Mouse (Mus musculus): Measurements from ENCODE around the gene Dlg4. TPM values are rescaled to one million over a fixed set of nuclear protein-coding genes. Genes with fewer than 3 reads are reported as not detected.

Gene Dlg4
- polyA plus RNA-seq, 1 experiment from 2014 or later: 24.9 TPM

- H3K9ac ChIP-seq: no peak overlapping the region
- no peak overlapping the region for H3K4me2 ChIP-seq
- no peak overlapping the region for H3K27ac ChIP-seq
- no peak overlapping the region for H3K4me3 ChIP-seq (replicated peaks)
- peaks cover 5% of the 10 kb centered on the region; the same call in 1 of the 2 replicates for H3K4me1 ChIP-seq
- H3K27me3 ChIP-seq: no peaks in the 10 kb centered on the region
- 92% methylated on average over 7 of the region's 7 CpGs for WGBS
- peaks cover 77% of the 10 kb centered on the region for H3K36me3 ChIP-seq (replicated peaks)
- H3K9me3 ChIP-seq: no peaks in the 10 kb centered on the region
- no peak for ATAC-seq (ENCODE audit: low FRiP score)
These were observed 23.4 kb downstream of the Dlg4 start for GRCm38 (mm10) chr11:70040184-70040583.

GRCm38 (mm10) chr11:70042309-70043085 is 25.8 kb downstream of the Dlg4 start:
- Histone ChIP-seq H3K9ac (no peak overlapping the region), H3K4me2 (no peak overlapping the region), H3K36me3 (replicated peaks) (peaks cover 77% of the 10 kb centered on the region), H3K27ac (no peak overlapping the region), H3K4me3 (replicated peaks) (no peak overlapping the region), H3K9me3 (no peaks in the 10 kb centered on the region), H3K27me3 (no peaks in the 10 kb centered on the region), H3K4me1 (peaks cover 5% of the 10 kb centered on the region; the same call in 1 of the 2 replicates)
- ATAC-seq (ENCODE audit: low FRiP score): no peak
- WGBS: 89% methylated on average over 23 of the region's 23 CpGs

- Histone ChIP-seq H3K27me3 (no peaks in the 10 kb centered on the region), H3K27ac (peak overlapping the region; percentile 36; the same call in 1 of the 2 replicates), H3K4me3 (replicated peaks) (no peak overlapping the region), H3K9me3 (no peaks in the 10 kb centered on the region), H3K9ac (0 out of 2 replicates have a peak overlapping the region, but pooled peaks have one; percentile 17), H3K4me1 (peaks cover 5% of the 10 kb centered on the region; the same call in 1 of the 2 replicates), H3K4me2 (no peak overlapping the region), H3K36me3 (replicated peaks) (peaks cover 67% of the 10 kb centered on the region)
- WGBS: 92% methylated on average over 7 of the region's 7 CpGs
- no peak for ATAC-seq (ENCODE audit: low FRiP score)
These were observed 26.9 kb downstream of the Dlg4 start for GRCm38 (mm10) chr11:70043665-70044064.

- Histone ChIP-seq H3K27me3 (no peaks in the 10 kb centered on the region; the same call in 1 of the 2 replicates), H3K4me1 (peaks cover 5% of the 10 kb centered on the region; the same call in 1 of the 2 replicates), H3K4me2 (no peak overlapping the region), H3K9ac (no peak overlapping the region), H3K4me3 (replicated peaks) (no peak overlapping the region), H3K27ac (peak overlapping the region; percentile 16; the same call in 1 of the 2 replicates), H3K36me3 (replicated peaks) (peaks cover 51% of the 10 kb centered on the region), H3K9me3 (no peaks in the 10 kb centered on the region)
- WGBS: 36% methylated on average over 9 of the region's 9 CpGs
- no peak for ATAC-seq (ENCODE audit: low FRiP score)
These were observed 28.7 kb downstream of the Dlg4 start for GRCm38 (mm10) chr11:70045435-70045834.

- H3K4me3 ChIP-seq (replicated peaks): no peak overlapping the region
- WGBS: 73% methylated on average over 6 of the region's 6 CpGs
- peaks cover 12% of the 10 kb centered on the region for H3K36me3 ChIP-seq (replicated peaks)
- ATAC-seq (ENCODE audit: low FRiP score): no peak
- H3K9me3 ChIP-seq: no peaks in the 10 kb centered on the region
- no peak overlapping the region for H3K27ac ChIP-seq
- no peak overlapping the region for H3K9ac ChIP-seq
- H3K4me2 ChIP-seq: no peak overlapping the region
- peaks cover 3% of the 10 kb centered on the region; the same call in 1 of the 2 replicates for H3K4me1 ChIP-seq
- no peaks in the 10 kb centered on the region; the same call in 1 of the 2 replicates for H3K27me3 ChIP-seq
These were observed 32.6 kb downstream of the Dlg4 start for GRCm38 (mm10) chr11:70049366-70049765.

- Histone ChIP-seq H3K9ac (no peak overlapping the region), H3K4me2 (no peak overlapping the region), H3K27ac (no peak overlapping the region), H3K9me3 (no peaks in the 10 kb centered on the region), H3K36me3 (replicated peaks) (peaks cover 7% of the 10 kb centered on the region), H3K27me3 (no peaks in the 10 kb centered on the region; the same call in 1 of the 2 replicates), H3K4me3 (replicated peaks) (no peak overlapping the region), H3K4me1 (no peaks in the 10 kb centered on the region; the same call in 1 of the 2 replicates)
- no peak for ATAC-seq (ENCODE audit: low FRiP score)
- WGBS: 68% methylated on average over 10 of the region's 10 CpGs
These were observed 33.1 kb downstream of the Dlg4 start for GRCm38 (mm10) chr11:70049816-70050215.

GRCm38 (mm10) chr11:70053156-70053555 is 36.4 kb downstream of the Dlg4 start:
- H3K9ac ChIP-seq: no peak overlapping the region
- peaks cover 10% of the 10 kb centered on the region for H3K4me1 ChIP-seq
- 78% methylated on average over 7 of the region's 7 CpGs for WGBS
- no peaks in the 10 kb centered on the region for H3K36me3 ChIP-seq (replicated peaks)
- no peaks in the 10 kb centered on the region for H3K9me3 ChIP-seq
- no peak overlapping the region for H3K4me3 ChIP-seq (replicated peaks)
- no peak overlapping the region for H3K27ac ChIP-seq
- ATAC-seq (ENCODE audit: low FRiP score): no peak
- H3K4me2 ChIP-seq: no peak overlapping the region
- no peaks in the 10 kb centered on the region; the same call in 1 of the 2 replicates for H3K27me3 ChIP-seq

GRCm38 (mm10) chr11:70053898-70054570 is 37.3 kb downstream of the Dlg4 start, which contains the start of gene Asgr1:
Asgr1 (plus strand) TSS chr11:70054085.
- H3K4me1 ChIP-seq: peaks cover 10% of the 10 kb centered on the region
- H3K27ac ChIP-seq: no peak within 1 kb of the TSS
- no peak within 1 kb of the TSS for H3K4me3 ChIP-seq (replicated peaks)
- WGBS: 91% methylated on average over 10 of the region's 10 CpGs
- no peak within 1 kb of the TSS for H3K9ac ChIP-seq
- no peaks in the 10 kb centered on the region; the same call in 1 of the 2 replicates for H3K27me3 ChIP-seq
- ATAC-seq (ENCODE audit: low FRiP score): no peak
- H3K4me2 ChIP-seq: no peak within 1 kb of the TSS
- H3K36me3 ChIP-seq (replicated peaks): no peaks in the 10 kb centered on the region
- H3K9me3 ChIP-seq: no peaks in the 10 kb centered on the region

DNA sequence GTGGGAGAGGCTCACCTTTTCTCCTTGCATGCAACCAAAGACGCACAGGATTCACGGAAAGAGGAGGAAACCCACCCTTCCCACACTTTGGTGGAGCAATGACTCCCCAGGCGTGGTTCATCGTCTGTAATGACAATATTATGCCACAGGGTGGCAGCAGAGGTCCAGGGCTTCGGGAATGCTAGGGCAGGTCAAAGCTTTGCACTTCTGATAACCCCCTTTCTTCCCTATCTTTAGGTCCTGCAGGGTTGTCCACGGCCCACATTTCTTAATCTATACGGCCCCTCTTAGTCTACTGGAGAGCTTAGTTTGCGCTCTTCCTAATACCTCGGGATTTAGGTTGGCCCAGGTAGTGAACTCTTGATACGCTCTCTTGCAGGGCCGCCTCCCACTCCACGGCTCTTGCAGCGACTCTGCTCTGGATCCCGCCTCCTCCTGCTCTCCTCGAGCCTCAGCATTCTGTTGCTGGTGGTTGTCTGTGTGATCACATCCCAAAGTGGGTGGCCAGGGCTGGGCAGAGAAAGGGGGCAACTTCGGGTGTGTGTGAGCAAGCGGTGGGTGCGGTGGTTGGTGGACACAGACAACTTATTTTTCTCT is 39.0 kb downstream of the Dlg4 start:
- no peak overlapping the region for H3K4me3 ChIP-seq (replicated peaks)
- H3K36me3 ChIP-seq (replicated peaks): no peaks in the 10 kb centered on the region
- H3K27ac ChIP-seq: no peak overlapping the region
- WGBS: 29% methylated on average over 17 of the region's 18 CpGs
- H3K4me1 ChIP-seq: peaks cover 10% of the 10 kb centered on the region
- no peak overlapping the region for H3K9ac ChIP-seq
- H3K9me3 ChIP-seq: no peaks in the 10 kb centered on the region
- ATAC-seq (ENCODE audit: low FRiP score): no peak; the same call in 1 of the 2 replicates
- no peaks in the 10 kb centered on the region for H3K27me3 ChIP-seq
- H3K4me2 ChIP-seq: peak overlapping the region; percentile 29

GRCm38 (mm10) chr11:70057805-70058204 is 41.1 kb downstream of the Dlg4 start:
- Histone ChIP-seq H3K36me3 (replicated peaks) (no peaks in the 10 kb centered on the region), H3K4me3 (replicated peaks) (no peak overlapping the region), H3K27ac (no peak overlapping the region), H3K27me3 (no peaks in the 10 kb centered on the region), H3K9ac (no peak overlapping the region), H3K9me3 (no peaks in the 10 kb centered on the region), H3K4me2 (no peak overlapping the region), H3K4me1 (peaks cover 10% of the 10 kb centered on the region)
- WGBS: 85% methylated on average over 9 of the region's 9 CpGs
- no peak for ATAC-seq (ENCODE audit: low FRiP score)

DNA sequence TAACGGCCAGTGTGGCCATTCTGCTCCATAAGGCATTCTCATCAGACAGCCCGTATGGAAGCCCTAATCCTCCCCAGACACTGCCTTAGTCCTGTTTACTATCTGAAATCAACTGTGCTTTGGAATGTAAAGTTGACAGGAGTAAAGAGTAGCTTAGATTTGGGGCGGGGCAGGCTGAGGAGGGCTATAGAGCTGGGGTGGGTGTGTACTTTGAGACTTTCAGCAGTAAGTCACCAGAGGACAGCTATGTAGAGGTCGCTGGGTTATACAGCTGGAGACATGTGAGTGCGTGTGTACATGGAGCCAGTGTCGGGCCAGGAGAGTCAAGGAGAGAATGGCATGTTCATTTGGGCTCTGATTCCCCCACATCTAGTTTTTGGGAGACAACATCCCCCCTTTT is 43.2 kb downstream of the Dlg4 start:
- Histone ChIP-seq H3K9ac (no peak overlapping the region), H3K9me3 (no peaks in the 10 kb centered on the region), H3K4me2 (no peak overlapping the region), H3K27me3 (no peaks in the 10 kb centered on the region), H3K27ac (no peak overlapping the region), H3K36me3 (replicated peaks) (no peaks in the 10 kb centered on the region), H3K4me3 (replicated peaks) (no peak overlapping the region), H3K4me1 (peaks cover 10% of the 10 kb centered on the region)
- 68% methylated on average over 6 of the region's 6 CpGs for WGBS
- no peak for ATAC-seq (ENCODE audit: low FRiP score)

DNA sequence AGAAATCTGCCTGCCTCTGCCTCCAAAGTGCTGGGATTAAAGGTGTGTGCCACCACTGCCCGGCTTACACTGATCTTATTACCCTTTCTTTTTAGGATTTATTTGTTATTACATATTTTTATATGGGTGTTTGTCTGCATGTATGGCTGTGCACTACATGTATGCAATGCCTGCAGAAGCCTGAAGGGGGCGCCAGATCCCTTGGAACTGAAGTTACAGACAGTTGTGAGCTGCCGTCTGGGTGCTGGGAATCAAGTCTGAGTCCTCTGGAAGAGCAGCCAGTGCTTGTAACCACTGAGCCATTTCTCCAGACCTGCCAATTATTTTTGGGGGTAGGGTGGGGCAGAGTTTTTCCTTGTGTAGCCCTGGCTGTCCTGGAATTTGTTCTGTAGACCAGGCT is 46.3 kb downstream of the Dlg4 start:
- H3K9ac ChIP-seq: no peak overlapping the region
- 70% methylated on average over 3 of the region's 3 CpGs for WGBS
- H3K4me1 ChIP-seq: peaks cover 4% of the 10 kb centered on the region; the same call in 1 of the 2 replicates
- no peak overlapping the region for H3K4me2 ChIP-seq
- H3K9me3 ChIP-seq: no peaks in the 10 kb centered on the region
- no peaks in the 10 kb centered on the region for H3K36me3 ChIP-seq (replicated peaks)
- H3K4me3 ChIP-seq (replicated peaks): no peak overlapping the region
- H3K27ac ChIP-seq: no peak overlapping the region
- ATAC-seq (ENCODE audit: low FRiP score): no peak
- H3K27me3 ChIP-seq: no peaks in the 10 kb centered on the region
